Mouse (Mus musculus) ES-E14 (cell line): Measurements from ENCODE around the gene Cd28.

Source experiments
- CHD2 ChIP-seq: IDR thresholded peaks from 2 replicates; pipeline ENCODE4 v1.6.1; 2014; ENCODE audit warnings: mild to moderate bottlenecking, low read depth, low read length, inconsistent platforms
- HCFC1 ChIP-seq: IDR thresholded peaks from 2 replicates; pipeline ENCODE4 v1.6.1; 2012; ENCODE audit warnings: low read length, inconsistent platforms, borderline replicate concordance; ENCODE audit not compliant: insufficient read depth

GRCm38 (mm10) chr1:60776166-60776565 lies 59.6 kb downstream of the Cd28 start:
- TF ChIP-seq CHD2 (no peak), HCFC1 (no peak)
